Mouse (Mus musculus) E14TG2a.4 (cell line): ENCODE results near the gene Mbnl1.

ENCODE experiments used
- H3K27me3 ChIP-seq: 2 replicates; pipeline ENCODE4 v1.6.1; 2014; ENCODE audit warnings: low read length, control low read depth; ENCODE audit not compliant: insufficient read depth
- H3K36me3 ChIP-seq: 2 replicates; pipeline ENCODE4 v1.6.1; 2014; ENCODE audit warnings: low read length, control low read depth; ENCODE audit not compliant: insufficient read depth
- H3K4me1 ChIP-seq: replicated peaks from 2 replicates; pipeline ENCODE4 v1.6.1; 2014; ENCODE audit warnings: low read depth, low read length, control low read depth
- H3K4me3 ChIP-seq: replicated peaks from 2 replicates; pipeline ENCODE4 v1.5.1; 2014; ENCODE audit warnings: mild to moderate bottlenecking, low read length
- H3K9me3 ChIP-seq: 2 replicates; pipeline ENCODE4 v1.6.1; 2014; ENCODE audit warnings: low read length, control low read depth
- CTCF ChIP-seq: conservative IDR thresholded peaks from 2 replicates; pipeline ENCODE4 v1.5.1; 2014; ENCODE audit warnings: low read length
- NANOG ChIP-seq: IDR thresholded peaks from 2 replicates; pipeline ENCODE4 v1.6.1; 2014; ENCODE audit warnings: borderline replicate concordance, low read length, mixed read lengths
- POU5F1 ChIP-seq: IDR thresholded peaks from 2 replicates; pipeline ENCODE4 v1.6.1; 2014; ENCODE audit warnings: low read length, borderline replicate concordance

The Mbnl1 gene

DNA sequence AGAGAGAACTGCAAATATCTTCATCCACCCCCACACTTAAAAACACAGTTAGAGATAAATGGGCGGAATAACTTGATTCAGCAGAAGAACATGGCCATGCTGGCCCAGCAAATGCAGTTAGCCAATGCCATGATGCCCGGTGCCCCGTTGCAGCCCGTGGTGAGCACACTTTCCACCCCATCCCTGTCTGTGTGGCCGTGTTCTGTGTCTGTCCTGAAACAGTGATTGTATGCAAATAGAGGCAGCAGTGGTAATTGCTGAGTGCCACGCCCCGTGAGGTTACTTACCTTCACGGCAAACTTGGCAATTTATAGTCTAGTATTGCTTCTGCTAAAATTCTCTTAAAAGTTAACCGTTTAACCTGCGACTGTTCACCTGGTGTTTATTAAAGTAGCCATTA, 123.0 kb downstream of the Mbnl1 start:
- Histone ChIP-seq H3K27me3 (no peaks in the 10 kb centered on the region), H3K9me3 (no peaks in the 10 kb centered on the region), H3K36me3 (no peaks in the 10 kb centered on the region), H3K4me3 (no peak overlapping the region), H3K4me1 (peaks cover 8% of the 10 kb centered on the region)
- no peak for TF ChIP-seq POU5F1
- TF ChIP-seq CTCF, result no peak
- TF ChIP-seq NANOG, result no peak

DNA sequence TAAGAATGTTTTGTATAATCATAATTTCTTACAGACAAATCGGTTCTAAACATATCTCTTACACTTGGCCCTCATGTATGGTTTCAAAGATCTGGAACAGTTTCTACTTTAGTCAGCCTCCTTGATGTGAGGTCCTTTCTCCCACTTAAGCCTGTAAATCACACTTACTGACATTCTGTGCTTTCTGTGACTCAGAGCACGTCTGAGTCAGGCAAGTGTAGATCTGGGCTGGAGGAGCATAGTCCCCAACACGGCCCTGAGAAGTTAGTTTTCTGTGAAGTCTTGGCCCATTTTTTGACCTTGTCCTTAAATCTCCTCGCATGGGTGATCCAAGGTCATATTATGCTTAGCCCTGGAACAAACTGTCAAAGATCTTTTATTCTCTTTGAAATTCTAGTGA, 124.4 kb downstream of the Mbnl1 start:
- Histone ChIP-seq H3K9me3 (no peaks in the 10 kb centered on the region), H3K4me1 (peaks cover 8% of the 10 kb centered on the region), H3K27me3 (no peaks in the 10 kb centered on the region), H3K36me3 (no peaks in the 10 kb centered on the region), H3K4me3 (no peak overlapping the region)
- TF ChIP-seq NANOG, result no peak
- no peak for TF ChIP-seq POU5F1
- TF ChIP-seq CTCF, result no peak

DNA sequence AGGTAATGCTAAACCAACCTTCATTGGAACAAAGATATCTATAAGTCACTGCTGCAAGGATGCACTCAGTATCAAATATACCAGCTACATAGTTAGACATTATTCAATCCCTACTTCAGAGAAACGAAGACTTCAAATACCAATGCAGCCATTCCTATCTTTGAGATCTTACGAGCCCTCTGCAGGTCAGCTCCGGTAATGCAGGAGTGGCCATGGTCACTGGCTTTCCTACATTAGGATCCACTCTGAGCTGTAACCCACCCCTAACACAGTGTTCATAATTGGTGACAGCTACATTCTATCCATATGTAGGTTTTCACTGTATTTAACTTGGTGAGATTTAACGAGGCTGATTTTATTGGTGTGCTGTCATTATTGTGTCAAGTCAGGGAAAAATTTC, 129.1 kb downstream of the Mbnl1 start:
- TF ChIP-seq POU5F1 (no peak), CTCF (peak; percentile 94)
- no peak overlapping the region for H3K4me3 ChIP-seq
- no peaks in the 10 kb centered on the region for H3K27me3 ChIP-seq
- H3K9me3 ChIP-seq, result no peaks in the 10 kb centered on the region
- H3K36me3 ChIP-seq, result no peaks in the 10 kb centered on the region
- H3K4me1 ChIP-seq, result no peaks in the 10 kb centered on the region

DNA sequence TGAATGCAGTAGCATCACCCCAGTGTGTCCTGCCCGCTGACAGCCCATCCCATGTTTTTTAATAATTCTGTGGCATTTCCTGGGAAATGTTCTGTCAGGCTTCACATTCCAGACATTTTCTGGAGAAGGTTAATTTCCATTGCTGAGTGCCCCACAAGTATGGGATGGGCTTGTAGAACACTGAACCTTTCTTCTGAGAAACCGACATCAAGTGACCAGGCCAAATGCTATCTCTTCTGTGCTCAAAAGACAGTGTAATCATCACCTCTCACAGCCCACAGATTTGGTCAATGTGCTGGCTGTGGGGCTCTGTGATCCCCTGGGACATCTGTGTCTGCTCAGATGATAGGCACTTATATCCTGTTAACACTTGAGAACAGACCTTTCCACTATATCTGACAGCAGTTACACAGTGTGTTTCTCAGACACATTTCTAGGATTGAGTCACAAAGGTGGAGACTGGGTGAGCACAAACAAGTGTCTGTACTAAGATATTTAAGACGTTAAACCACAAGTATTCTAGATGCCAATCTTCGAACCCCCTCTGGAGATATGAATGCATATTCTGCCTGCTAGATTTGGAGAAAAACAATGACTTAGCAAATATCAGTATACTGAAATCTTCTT, 130.4 kb downstream of the Mbnl1 start:
- no peaks in the 10 kb centered on the region for H3K36me3 ChIP-seq
- TF ChIP-seq NANOG (no peak), POU5F1 (no peak), CTCF (no peak)

DNA sequence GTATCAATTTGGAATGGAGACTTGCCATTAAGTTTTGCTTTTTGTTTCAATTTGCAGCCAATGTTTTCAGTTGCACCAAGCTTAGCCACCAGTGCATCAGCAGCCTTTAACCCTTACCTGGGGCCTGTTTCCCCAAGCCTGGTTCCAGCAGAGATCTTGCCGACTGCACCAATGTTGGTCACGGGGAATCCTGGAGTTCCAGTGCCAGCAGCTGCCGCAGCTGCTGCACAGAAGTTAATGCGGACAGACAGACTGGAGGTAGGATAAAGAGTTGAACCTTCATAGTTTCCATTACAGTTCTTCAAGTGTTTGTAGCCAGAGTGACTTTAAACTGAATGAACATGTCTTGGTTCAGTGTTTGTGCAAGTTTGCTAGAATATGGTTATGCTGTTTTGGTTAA, 131.0 kb downstream of the Mbnl1 start:
- TF ChIP-seq NANOG (no peak), CTCF (no peak), POU5F1 (no peak)
- H3K4me3 ChIP-seq, result no peak overlapping the region
- no peaks in the 10 kb centered on the region for H3K9me3 ChIP-seq
- no peaks in the 10 kb centered on the region for H3K27me3 ChIP-seq
- no peaks in the 10 kb centered on the region for H3K4me1 ChIP-seq
- H3K36me3 ChIP-seq, result no peaks in the 10 kb centered on the region

More for the DNA sequence above, 130.4 kb downstream of the Mbnl1 start:
- no peak overlapping the region for H3K4me3 ChIP-seq
- H3K4me1 ChIP-seq, result no peaks in the 10 kb centered on the region
- no peaks in the 10 kb centered on the region for H3K27me3 ChIP-seq
- H3K9me3 ChIP-seq, result no peaks in the 10 kb centered on the region

DNA sequence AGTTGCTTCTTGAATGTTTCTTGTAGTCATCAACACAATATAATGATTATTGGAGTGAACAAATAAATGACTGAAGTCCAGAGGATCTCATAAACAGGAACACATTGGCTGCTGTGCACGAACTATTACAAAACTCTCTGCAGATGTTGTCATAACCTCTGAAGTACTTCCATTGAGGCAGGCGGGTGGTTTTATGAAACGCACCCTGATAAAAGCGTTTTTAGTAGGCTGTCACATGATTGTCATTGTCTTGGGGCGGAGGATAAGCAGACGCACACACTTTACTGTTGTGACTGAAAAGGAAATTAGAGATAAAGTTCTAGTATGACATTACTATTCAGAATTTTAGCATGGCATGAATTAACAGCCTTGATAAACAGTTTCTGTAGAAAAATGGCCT, 131.6 kb downstream of the Mbnl1 start:
- no peaks in the 10 kb centered on the region for H3K9me3 ChIP-seq
- TF ChIP-seq POU5F1 (no peak), NANOG (no peak)
- H3K4me3 ChIP-seq, result no peak overlapping the region

DNA sequence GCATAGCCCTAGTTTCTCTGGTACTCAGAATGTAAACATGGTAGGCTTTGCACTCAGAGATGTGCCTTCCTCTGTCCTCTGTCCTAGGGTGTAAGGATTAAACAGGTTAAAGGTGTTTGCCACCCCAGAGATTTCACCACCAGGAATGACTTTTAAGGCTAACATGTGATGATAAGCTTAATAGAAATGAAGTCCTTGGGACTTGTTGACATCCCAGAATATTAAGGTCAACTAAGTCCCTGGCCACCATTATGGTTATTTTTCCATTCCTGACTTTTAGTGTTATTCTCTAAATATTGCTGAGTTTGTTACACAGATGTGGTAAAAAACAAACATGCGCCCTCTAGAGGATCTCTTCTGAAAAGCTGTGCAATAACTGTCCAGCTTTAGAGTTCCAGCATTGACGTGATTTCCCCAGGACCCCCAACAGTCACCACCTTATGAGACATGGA, 136.3 kb downstream of the Mbnl1 start:
- TF ChIP-seq NANOG (no peak), CTCF (peak; percentile 63)
- no peaks in the 10 kb centered on the region for H3K9me3 ChIP-seq
- no peaks in the 10 kb centered on the region for H3K4me1 ChIP-seq
- H3K4me3 ChIP-seq, result no peak overlapping the region
- no peaks in the 10 kb centered on the region for H3K27me3 ChIP-seq
- no peaks in the 10 kb centered on the region for H3K36me3 ChIP-seq

More for the DNA sequence above, 131.6 kb downstream of the Mbnl1 start:
- Histone ChIP-seq H3K27me3 (no peaks in the 10 kb centered on the region), H3K4me1 (no peaks in the 10 kb centered on the region), H3K36me3 (no peaks in the 10 kb centered on the region)

DNA sequence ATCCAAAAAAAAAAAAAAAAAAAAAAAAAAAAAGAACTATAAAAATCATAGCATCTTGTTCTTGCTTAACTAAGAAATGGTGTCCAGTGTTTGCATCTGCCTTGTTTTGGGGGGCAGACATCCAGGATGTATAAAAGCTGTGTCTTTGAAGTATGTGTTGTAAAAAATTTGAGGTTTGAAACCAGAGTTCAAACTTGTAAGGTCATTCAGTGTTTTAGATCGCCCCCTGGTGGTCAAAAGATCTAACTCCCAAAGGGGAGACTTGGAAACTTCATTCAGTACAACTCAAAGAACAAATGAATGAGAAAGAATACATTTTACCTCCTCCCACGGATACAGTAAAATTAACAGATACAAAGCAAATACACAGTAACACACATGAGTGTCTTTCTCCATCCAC, 139.2 kb downstream of the Mbnl1 start:
- Histone ChIP-seq H3K27me3 (no peaks in the 10 kb centered on the region), H3K4me3 (no peak overlapping the region), H3K9me3 (no peaks in the 10 kb centered on the region), H3K4me1 (peaks cover 14% of the 10 kb centered on the region), H3K36me3 (no peaks in the 10 kb centered on the region)
- TF ChIP-seq POU5F1 (no peak), NANOG (no peak), CTCF (peak; percentile 66)

DNA sequence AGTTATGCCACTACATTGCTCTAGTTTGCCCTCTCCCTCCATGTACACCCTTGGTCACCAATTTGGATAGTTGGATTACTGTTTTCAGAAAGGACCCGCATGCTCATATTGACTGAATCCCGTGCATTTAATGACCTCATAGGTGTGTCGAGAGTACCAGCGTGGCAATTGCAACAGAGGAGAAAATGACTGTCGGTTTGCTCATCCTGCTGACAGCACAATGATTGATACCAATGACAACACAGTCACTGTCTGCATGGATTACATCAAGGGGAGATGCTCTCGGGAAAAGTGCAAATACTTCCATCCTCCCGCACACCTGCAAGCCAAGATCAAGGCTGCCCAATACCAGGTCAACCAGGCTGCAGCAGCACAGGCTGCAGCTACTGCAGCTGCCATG, 140.5 kb downstream of the Mbnl1 start:
- no peaks in the 10 kb centered on the region for H3K9me3 ChIP-seq
- TF ChIP-seq POU5F1 (no peak), CTCF (no peak)
- H3K4me3 ChIP-seq, result no peak overlapping the region
- no peaks in the 10 kb centered on the region for H3K36me3 ChIP-seq
- no peaks in the 10 kb centered on the region for H3K27me3 ChIP-seq
- H3K4me1 ChIP-seq, result peaks cover 19% of the 10 kb centered on the region

DNA sequence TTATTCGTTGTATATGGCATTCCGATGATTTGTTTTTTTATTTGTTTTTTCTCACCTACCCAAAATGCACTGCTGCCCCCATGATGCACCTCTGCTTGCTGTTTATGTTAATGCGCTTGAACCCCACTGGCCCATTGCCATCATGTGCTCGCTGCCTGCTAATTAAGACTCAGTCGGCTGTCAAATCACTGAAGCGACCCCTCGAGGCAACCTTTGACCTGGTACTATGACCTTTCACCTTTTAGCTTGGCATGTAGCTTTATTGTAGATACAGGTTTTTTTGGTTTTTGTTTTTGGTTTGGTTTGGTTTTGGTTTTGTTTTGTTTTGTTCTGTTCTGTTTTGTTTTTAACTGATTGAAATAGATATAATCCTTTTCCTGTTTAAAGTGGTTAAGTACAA, 141.9 kb downstream of the Mbnl1 start:
- Histone ChIP-seq H3K36me3 (no peaks in the 10 kb centered on the region), H3K4me3 (no peak overlapping the region), H3K9me3 (no peaks in the 10 kb centered on the region), H3K27me3 (no peaks in the 10 kb centered on the region), H3K4me1 (peaks cover 19% of the 10 kb centered on the region)
- TF ChIP-seq CTCF (no peak), NANOG (no peak), POU5F1 (no peak)
